Mouse (Mus musculus): ENCODE measurements around the gene Gtf2ird2.

The Gtf2ird2 gene

DNA sequence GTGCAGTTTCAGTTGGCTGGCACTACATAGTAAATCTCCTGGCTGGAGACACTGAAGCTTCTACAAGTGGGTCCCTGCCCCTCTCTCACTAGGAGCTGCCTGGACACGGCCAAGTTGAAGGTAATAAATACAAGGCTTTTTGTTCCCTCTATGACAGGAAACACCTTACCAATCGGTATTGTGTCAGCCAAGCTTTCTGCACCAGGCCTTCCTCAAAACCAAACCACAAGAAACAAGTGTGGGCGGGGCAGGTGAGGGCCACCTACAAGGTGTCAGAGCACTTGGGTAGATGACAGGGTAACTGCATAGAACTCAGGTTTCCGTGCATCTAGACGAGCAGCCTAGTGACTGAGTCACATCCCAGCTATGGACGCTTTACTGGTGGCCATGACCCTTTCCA lies 53.0 kb downstream of the Gtf2ird2 start:
- DNase-seq: no peak

DNA sequence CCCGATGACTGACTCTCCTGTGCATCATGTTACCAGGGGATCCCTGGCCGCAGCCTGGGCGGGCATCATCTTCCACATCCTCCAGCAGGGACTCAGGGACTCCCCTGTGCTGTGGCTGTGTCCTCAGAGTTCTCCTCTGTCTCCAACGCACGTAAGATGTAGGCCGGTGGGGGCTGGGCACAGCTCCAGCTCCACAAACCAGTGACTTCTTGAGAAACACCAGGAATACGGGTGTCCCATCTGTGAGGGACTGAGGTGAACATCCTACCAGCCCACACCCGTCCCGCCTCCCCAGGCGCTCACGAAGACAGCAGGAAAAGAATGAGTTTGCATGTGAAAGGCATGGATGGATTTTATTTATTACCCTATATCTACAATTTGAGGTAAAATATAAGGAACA lies 53.7 kb downstream of the Gtf2ird2 start:
- no peak for DNase-seq

DNA sequence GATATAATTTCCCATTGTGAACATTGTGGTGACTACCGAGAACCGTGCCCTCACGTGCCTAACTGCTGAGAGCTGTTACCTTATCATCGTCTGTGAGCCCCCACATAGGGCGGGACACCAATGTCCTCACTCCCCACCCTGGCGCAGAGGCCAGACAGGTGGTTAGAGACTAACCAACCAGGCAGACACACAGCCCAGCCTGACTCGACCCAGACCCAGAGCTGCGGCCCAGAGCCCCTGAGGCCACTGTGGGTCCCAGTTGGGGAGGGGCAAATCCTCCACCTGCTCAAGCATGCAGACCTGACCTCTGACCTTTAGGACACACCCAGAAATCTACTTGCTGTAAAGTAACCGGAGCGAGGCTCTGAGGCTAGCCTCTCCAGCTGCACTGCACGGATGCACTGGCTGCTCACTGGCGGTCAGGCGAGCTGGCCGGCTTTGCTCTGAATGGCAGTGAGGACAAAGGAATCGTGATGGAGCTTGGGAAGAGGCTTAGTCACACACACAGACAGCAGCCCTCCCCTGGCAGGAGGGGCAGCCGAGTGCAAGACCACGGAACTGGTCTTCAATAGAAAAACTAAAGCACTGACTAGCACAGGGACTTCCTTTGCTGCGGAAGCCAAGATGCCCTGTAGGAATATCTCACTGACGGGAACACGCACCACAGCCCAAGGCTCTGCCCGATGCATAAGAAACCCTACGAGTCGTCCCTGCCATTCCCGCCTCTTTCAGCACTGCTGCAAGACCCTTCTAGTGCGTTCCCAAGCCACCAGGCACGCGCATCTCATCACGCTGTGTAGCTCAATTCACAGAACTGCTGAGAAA lies 54.3 kb downstream of the Gtf2ird2 start:
- no peak for DNase-seq

DNA sequence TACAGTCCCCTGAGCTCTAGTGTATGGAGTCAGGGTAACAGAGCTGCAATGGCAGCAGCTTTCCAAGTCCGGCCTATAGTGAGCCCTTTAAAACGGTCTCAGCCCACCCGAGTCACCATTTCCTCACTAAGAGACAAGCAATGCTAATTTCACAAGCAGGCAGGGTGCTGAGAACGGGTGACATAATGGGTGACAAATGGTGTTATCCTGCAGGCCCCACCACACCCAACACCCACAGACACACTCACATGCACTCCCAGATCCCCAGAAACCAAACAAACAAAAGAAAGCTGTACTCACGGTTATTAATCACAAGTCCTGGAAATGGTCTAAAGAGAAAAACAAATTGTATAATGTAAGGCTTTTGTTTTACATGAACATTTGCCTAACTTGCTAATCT lies 58.0 kb downstream of the Gtf2ird2 start:
- no peak for DNase-seq

DNA sequence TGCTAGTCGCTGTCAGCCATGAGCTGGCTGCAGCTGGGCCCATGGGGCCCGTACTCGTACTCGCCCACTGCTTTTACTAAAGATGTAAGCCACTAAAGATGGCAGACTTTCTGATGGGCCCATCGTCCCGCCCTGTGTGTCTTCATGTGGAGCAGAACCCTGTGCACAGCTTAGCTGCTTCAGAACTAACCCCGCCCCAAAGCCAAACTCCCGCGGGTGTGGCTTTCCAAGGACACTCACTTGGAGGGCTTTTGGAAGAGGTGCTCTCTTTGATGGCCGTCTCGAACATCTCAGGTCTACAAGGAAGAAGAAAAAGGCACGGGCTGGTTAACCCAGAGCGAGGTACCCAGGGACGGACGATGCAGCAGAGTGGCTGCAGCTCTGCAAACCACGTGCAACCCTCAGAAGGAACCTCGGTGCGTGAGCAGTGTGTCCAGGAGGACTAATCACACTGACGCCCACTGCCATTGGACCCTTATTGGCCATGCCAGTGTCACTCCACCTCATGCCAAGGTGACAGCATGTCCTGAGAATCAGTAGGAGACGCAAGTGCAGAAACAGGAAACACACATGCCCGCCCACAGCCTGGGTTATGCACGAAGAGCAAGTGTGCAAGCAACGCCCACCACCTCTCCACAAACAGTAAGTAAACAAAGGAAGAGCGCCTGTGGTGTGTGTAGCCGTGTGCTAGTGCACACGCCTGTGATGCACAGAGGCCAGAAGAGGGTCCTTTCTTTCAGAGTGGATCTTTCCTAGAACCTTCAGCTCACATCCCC lies 60.0 kb downstream of the Gtf2ird2 start:
- no peak for DNase-seq

DNA sequence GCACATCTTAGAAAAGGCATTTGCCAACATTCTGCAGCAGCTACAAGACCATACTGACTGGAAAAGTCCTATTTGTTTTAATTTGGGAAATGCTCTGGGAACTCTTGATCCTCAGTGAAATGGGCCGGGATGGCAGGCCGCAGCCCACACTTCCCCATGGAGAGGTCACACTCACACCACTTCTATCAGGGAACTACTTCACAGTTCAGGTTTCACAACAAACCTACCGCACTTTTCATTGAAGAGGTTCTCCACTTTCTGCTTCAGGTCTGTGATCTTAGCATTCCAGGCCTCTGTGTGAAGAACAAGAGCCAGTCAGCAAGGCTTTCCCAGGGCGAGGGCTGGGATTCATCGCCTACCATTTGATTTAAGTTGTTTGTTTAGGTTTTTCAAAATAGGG lies 61.1 kb downstream of the Gtf2ird2 start:
- DNase-seq: no peak

DNA sequence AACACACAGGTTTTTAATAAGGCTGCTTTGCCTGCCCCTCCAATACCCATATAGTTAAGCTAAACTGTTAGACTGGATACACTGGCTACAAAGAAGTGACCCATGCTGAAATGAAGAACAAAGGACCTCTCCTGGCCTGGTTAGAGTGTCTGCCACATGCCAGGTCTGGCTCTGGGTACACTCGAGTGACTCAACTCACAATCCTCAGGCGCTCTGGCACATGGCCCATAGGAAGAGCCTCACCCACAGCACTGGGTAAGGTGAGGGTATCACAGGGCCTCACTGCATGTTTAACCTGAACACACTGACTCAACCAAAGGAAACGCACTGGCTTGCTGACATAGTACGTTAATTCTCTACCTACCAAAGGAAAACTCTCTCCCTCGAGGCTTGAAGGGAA lies 62.3 kb downstream of the Gtf2ird2 start:
- DNase-seq: no peak

DNA sequence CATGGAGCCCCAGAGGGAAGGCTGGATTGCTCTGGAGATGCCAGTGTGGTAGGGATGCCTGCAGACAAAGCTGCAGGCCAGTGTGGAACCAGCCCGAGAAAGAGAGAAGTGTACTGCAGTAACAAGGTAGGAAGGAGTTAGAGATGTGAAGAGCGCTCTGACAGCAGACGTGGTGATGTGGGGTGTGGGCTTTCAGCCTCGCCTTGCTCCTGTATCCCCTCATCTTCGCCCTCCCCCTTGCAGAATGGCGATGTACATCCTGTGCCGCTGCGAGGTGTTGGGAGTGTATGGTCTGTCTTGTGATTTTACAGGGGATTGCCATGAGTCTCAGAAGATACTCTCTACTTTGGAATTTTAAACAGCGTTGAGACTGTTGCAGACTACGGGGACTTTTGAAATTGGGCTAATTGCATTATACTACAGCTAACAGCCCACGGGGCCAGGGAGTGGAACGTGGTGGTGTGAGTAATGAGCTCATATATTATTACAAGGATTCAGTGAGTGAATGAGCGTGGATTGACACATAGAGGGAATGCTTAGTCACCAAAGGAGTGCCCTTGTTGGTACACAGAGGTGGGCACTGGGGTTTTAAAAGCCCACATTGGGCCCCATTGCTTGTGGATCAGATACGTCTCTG lies 64.9 kb downstream of the Gtf2ird2 start:
- no peak for DNase-seq

DNA sequence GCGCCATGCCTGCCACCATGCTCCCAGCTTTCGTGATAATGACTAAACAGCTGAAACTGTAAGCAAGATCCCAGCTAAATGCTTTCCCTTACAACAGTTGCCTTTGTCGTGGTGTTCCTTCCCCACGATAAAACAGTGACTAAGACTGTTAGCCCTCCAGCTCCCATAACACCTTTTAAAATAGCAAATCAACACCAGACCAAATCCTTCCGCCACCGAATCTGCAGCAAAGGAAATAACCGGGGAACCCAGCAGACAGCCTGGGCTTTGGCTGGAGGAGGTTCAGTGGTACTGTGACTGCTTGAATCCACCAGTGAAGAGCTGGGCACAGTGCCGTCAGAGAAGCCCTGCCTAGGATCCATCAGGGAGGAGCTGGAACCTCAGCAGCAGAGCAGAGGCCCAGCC lies 65.4 kb downstream of the Gtf2ird2 start:
- DNase-seq: no peak

DNA sequence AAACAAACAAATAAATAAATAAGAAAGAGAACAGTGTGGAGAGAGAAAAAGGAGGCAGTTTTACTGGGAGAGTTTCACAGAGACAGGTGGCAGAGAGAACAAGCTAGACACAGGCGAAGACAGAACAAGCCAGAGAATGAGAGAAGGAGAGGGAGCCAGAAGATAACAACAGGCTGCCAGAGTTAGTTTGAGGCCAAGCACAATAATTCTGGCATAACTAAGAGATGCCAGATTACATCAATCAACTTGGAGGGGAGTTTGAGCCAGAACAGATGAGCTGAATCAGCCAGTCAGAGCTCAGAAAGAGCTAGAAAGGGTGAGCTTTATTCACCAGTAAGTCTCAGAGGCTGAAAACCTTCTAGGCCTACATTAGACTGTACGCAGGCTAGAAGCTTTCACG lies 66.8 kb downstream of the Gtf2ird2 start:
- no peak for DNase-seq

DNA sequence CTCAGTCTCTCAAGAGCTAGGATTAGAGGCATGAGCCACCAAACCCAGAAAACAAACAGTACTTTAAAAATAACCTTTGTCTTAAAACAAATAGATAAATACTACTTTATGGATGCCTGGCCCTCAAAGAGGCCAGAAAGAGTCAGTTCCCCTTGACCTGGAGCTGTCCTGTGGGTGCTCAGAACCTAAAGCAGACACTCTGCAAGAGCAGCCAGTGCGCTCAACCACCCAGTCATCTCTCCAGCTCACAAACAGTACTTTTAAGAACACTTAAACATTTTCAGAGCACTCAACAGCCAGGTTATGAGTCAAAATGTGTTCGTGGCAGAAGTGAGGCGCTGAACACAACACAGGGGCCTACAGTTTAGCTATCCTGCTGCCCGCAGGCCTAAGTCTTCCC lies 67.3 kb downstream of the Gtf2ird2 start:
- DNase-seq: no peak

DNA sequence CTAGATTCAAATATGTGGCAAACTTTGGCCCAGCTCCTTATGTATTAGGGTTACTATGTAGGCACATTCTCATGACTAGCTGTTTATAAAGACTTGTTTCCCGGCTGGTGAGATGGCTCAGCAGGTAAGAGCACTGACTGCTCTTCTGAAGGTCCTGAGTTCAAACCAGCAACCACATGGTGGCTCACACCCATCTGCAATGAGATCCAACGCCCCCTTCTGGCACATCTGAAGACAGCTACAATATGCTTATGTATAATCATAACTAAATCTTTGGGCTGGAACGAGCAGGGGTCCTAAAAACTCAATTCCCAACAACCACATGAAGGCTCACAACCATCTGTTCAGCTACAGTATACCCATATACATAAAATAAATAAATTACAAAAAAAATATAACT lies 70.0 kb downstream of the Gtf2ird2 start:
- no peak for DNase-seq

DNA sequence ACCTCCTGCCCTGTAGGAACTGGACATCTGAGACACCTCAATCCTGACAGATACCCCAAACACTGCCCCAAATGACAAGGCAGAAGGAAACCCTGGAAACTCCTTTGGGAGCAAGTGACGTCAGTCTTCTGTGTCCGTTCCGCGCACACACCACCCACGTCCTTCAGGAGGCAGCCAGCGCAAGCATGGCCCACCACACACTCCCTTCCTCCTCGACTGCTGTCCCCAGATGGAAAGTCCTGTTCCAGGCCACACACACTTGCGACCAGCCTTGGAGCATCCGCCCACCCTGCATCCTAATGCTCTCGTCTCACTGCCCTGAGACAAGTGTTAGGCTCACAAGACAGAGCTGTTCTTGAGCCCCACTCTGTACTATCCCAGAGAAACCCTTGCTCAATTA lies 71.5 kb downstream of the Gtf2ird2 start:
- no peak for DNase-seq

DNA sequence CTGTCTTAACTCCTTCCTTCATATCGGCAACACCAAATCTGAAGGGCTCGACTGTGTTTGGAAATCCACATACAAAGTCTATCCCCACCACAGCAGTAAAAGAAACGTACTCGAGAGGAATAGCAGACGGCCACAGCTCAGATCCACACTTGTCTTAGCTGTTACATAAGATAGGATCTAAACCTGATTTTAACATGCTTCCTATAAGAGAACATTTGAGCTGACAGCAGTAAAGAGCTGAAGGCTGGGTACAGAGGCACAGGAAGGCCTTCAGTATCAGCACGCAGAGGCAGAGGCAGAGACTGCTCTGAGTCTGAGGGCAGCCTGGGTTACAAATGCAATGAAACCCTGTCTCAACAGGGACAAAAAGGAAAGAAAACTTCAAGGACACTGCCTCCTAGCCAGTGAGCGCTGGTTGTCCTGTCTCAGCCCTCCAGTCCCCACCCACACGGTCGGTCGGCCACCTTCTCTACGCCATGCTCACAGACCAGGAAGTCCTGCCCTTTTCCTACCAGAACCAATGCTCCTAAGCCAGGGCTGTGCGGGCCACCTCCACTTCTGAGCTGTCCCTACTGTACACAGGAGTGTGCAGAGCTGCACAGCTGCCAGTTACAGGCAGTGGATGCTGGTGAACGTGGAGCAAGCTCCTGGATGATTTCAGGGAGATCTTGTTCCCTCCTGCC lies 73.7 kb downstream of the Gtf2ird2 start:
- no peak for DNase-seq

DNA sequence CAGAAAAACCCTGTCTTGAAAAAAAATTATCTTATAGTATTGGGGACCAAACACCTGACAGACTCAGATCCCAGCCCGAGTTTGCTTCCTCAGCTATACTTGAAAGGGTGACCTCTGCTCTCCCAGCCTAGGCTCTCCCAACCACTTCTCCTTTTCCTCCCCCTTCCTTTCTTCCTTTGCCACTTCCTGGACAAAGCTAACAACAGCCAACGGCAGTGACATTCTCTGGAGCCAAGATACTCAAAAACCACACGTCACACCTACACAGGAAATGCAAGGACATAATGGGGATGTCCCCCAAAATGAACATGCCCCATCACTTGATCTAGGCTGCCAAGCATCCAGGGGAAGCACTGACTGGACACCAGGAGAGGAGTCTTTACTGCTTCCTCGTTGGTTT lies 74.6 kb downstream of the Gtf2ird2 start:
- no peak for DNase-seq

DNA sequence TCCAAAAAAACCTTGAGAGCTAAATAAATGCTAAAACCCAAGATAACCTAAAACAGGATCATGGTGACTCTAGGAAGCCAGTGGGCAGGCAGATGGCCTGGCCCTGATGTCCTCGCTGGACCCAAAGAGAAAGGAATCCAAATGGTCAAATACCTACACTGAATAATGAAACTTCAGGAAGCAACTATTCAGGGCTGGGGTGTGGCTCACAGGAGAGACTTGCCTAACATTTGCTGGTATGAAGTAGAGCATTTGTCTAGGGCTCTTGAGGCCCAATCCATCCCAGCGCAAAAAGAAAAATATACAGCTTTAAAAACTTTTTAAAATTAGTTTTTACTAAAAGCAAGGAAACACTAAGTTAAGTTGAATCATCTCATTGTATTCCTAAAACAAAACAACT lies 75.1 kb downstream of the Gtf2ird2 start:
- no peak for DNase-seq

DNA sequence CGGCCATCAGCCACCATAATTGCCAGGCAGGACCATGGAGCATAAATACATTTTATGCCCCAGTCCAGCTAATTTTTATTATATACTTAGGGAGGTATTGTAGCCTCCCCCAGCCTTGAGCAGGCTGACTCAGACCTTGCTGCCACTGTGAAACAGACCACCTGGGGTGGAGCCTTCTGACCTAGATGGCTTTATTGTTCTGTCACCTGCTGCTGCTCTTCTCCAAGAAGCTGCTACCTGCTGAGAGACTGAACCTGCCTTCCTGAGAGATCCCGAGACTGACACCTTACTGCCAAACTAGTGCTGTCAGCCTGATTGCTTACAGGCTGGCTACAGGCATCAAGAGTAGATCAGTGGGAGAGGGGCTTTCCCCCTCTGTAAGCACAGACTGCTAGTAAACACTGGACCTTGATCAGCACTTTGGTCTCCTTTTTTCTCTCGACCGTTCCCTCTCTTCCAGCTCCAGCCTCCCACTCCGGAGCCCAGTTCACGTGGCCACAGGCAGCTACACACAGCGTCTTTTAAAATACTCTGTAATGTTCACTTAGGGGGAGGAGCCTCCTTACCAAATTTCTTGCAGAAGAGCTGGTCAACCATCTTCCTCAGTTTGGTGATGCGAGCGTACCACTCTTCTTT lies 76.3 kb downstream of the Gtf2ird2 start:
- peak; percentile 35 for DNase-seq

DNA sequence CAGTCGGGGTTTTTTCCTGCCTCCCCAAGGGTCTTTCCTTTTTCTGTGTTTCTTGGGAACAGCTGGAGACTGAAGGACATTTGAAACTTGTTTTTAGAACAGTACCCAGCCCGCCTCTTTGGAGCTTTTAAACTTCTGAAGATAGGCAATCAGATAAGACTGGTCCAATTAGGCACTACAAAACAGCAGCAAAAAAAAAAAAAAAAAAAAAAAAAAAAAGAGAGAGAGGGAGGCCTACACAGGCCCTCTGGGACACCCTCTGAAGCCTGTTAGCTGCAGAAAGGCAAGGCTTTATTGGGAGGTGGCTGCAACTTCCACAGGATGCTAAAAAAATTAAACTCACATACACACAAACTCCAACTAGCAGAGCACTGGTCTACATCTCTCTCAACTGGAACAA lies 82.1 kb downstream of the Gtf2ird2 start:
- DNase-seq: no peak

DNA sequence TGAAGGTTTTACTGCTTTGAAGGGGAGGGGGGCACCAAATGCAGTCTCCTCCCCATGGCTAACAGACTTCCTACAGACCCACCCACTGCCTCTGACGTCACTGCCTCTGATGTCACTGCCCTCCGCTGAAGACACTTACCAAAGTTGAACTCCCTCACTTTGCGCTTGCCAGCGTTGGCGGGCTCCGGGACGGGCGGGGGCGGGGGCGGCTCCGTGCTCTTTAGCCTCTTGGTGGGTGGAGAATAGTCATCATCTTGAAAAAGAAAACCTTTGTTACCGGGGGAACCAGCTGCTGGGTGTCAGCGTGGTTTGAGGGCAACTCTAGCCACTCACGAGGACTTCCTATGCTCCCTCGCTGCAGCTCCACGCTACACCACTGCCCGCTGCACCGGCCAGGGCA lies 82.6 kb downstream of the Gtf2ird2 start:
- DNase-seq: no peak

DNA sequence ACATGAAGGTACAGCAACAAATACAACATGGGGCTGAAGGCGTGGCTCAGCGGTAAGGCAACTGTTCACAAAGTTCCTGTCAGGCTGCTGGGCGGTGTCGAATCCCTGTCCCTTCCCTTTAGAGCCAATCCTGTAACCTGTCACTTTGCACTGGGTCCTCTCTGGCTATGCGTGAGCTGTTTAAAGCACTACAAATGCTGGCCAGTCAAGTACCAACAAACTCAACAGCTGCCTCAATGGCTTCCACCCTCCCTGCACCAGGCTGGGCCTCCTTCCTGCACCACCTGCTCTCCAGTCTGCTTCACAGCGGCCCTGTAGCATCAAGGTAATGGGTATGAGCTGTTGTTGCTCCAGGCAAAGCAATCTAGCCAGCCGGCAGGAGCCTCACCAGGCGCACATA lies 84.9 kb downstream of the Gtf2ird2 start:
- no peak for DNase-seq

DNA sequence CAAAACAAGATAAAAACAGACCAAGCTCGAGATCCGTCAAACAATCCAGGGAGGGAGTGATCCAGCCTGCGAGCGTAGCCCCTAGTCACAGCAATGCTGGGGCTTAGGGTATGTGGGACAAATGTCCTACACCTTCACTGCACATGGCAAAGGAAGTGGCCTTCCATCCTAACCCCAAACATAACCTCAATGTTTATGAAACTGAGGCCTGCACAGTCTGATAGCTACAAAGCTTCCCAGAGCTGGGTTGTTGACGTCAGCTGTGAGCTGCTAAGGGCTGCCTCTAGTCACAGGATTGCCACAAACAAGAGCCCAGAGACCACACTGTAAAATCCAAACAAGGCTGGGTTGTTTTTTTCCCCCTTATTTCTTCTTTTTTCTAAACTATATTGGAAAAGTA lies 85.9 kb downstream of the Gtf2ird2 start:
- no peak for DNase-seq

DNA sequence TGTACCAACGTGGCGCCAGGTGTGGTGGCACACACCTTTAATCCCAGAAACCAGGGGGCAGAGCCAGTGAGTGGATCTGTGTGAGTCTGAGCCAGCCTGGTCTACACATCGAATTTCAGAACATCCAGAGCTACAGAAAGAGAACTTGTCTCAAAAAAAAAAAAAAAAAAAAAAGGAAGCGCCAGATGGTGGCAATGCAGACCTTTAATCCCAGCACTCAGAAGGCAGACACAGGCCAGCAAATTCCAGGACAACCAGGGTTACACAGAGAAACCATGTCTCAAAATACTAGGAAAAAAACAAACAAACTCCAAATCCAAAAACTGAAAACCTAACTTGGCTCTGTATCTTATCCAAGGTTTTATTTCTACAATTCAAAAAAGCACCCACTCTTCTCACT lies 86.7 kb downstream of the Gtf2ird2 start:
- DNase-seq: no peak

DNA sequence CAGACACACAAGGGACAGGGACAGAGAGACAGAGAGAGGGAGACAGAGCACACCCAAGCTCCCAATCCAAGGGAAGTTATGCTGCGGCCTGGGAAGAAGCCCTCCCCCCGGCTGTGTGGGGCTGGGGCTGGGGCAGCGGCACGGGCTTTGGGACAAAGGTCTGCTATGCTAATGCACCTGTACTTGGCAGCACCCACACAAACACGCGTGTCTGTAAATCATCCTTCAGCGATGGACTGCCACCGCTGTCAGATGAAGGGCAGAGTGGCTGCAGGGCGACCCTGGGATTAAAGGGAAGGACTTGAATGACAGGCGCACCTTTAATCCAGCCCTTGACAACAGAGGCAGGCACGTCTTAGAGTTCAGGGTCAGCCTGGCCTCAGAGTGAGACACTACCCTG lies 87.6 kb downstream of the Gtf2ird2 start:
- DNase-seq: no peak
